Mouse (Mus musculus): Measurements from ENCODE around the gene Zwilch. TPM values are rescaled to one million over a fixed set of nuclear protein-coding genes. Genes with fewer than 3 reads are reported as not detected.

Gene Zwilch
- total and polyA plus RNA-seq, 3 experiments: 49.3 to 74.1 (median 72.8) TPM

DNA sequence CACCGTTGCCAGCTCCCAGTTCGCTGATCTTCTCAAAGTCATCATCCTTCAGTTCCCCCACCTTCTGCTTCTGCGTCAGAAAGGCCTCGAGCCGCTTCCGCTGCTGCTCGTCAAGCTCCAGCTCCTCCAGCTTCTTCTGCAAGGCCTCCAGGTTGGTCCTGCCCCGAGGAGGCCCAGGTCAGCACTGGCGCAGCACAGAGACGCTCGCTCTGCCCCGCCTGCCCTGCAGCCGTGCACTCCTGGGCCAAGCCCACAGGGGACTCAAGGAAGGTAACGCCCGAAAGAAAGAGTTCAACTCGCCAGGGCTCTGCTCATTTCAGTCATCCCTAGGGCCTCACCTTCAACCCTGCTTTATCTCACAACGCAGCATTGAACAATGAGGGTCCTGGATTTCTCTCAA is 41.5 kb upstream of the Zwilch start:
- peaks cover 27 to 77% of the 10 kb centered on the region in 2 experiments for H3K36me3 ChIP-seq (replicated peaks in 1 of 2; ENCODE audit: control insufficient read depth in 1 of 2, insufficient read depth in 1 of 2, low read length in 1 of 2)
- DNase-seq (ENCODE audit: extremely low read depth): no peak
- TF ChIP-seq JUND (conservative IDR thresholded peaks at IDR 0.05; ENCODE audit: low read depth, low read length): no peak
- no peak for TF ChIP-seq CHD2 (IDR thresholded peaks at IDR 0.05; ENCODE audit: low read length)
- no peak for TF ChIP-seq PAX5 (IDR thresholded peaks at IDR 0.05; ENCODE audit: low read length)
- no peak for TF ChIP-seq USF2 (conservative IDR thresholded peaks at IDR 0.05; ENCODE audit: low read depth, low read length)
- no peak for TF ChIP-seq E2F4 (IDR thresholded peaks at IDR 0.05; ENCODE audit: insufficient replicate concordance, low read depth, low read length)
- no peak for TF ChIP-seq ZKSCAN1 (IDR thresholded peaks at IDR 0.05; ENCODE audit: borderline replicate concordance, low read depth, low read length)
- no peak for TF ChIP-seq TCF12 (IDR thresholded peaks at IDR 0.05; ENCODE audit: low read depth, low read length)
- TF ChIP-seq HCFC1 (IDR thresholded peaks at IDR 0.05; ENCODE audit: low read depth, low read length): no peak
- TF ChIP-seq GABPA (IDR thresholded peaks at IDR 0.05; ENCODE audit: insufficient replicate concordance, low read depth, low read length): no peak
- no peak for TF ChIP-seq SMC3 (IDR thresholded peaks at IDR 0.05; ENCODE audit: low read depth, low read length)
- TF ChIP-seq JUN (IDR thresholded peaks at IDR 0.05; ENCODE audit: insufficient read depth, low read depth, low read length): no peak
- TF ChIP-seq TBP (conservative IDR thresholded peaks at IDR 0.05; ENCODE audit: low read depth, low read length): no peak
- no peak for TF ChIP-seq KAT2A (IDR thresholded peaks at IDR 0.05; ENCODE audit: insufficient replicate concordance, low read length)
- H3K4me3 ChIP-seq (replicated peaks in 1 of 3; ENCODE audit: low read depth in 2 of 3, low read length in 2 of 3, poor library complexity in 1 of 3): no peak overlapping the region
- dilution Hi-C loops (cut with MboI; ENCODE audit: extremely low pct_ligation_motif_present, extremely low pct_unique_long_range_greater_than_20kb, low sequenced_read_pairs): no loop called here
- H3K4me2 ChIP-seq (ENCODE audit: insufficient read depth, low read depth, poor library complexity, severe bottlenecking): no peak overlapping the region
- in situ Hi-C loops (cut with MboI; ENCODE audit: low pct_ligation_motif_present, low pct_unique_long_range_greater_than_20kb, low sequenced_read_pairs): no loop called here
- H3K9me3 ChIP-seq (replicated peaks; ENCODE audit: low read length): no peaks in the 10 kb centered on the region
- H3K27ac ChIP-seq (ENCODE audit: insufficient read depth, low read depth): no peak overlapping the region
- H3K79me2 ChIP-seq (replicated peaks; ENCODE audit: control insufficient read depth, extremely low read depth, insufficient read depth, poor library complexity, severe bottlenecking): peaks cover 6% of the 10 kb centered on the region
- no peaks in the 10 kb centered on the region for H3K27me3 ChIP-seq (replicated peaks)
- no peak overlapping the region for H3K9ac ChIP-seq (ENCODE audit: insufficient read depth, low read depth)
- H3K4me1 ChIP-seq (ENCODE audit: control insufficient read depth in 1 of 2, insufficient read depth in 2 of 2): peaks cover 0 to 22% of the 10 kb centered on the region in 2 experiments; a peak in 2 of 4 replicates

DNA sequence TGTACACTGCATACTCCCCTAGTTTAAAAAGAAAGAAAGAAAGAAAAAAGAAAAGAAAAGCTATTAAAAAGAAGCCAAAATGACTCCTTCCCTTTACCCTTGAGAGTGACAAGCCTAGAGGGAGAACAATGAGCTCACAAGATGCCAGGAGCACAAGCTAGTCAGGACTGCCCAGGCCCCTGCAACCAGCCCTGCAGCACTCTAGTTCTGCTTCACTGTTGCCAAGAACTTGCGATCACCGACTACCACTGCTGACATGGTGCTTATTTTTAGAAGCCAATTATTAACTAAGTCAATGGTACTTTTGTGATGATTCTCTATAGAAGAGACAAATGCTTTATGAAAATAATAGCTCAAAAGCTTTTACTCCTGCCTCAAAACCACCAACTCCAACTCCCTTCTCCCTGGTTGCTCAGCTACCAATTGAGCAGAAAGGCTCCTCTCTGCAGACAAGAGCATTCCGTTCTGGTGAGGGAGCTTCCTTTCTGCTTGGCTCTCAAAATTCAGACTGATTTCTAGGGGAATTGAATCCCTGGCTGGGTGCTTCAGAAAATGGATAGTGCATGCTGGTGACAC is 34.7 kb upstream of the Zwilch start:
- dilution Hi-C loops (cut with MboI; ENCODE audit: extremely low pct_ligation_motif_present, extremely low pct_unique_long_range_greater_than_20kb, low sequenced_read_pairs): no loop called here
- DNase-seq (ENCODE audit: extremely low read depth): no peak
- H3K4me3 ChIP-seq (replicated peaks in 1 of 3; ENCODE audit: low read depth in 2 of 3, low read length in 2 of 3, poor library complexity in 1 of 3): no peak overlapping the region

More for the DNA sequence above, 34.7 kb upstream of the Zwilch start:
- in situ Hi-C loops (cut with MboI; ENCODE audit: low pct_ligation_motif_present, low pct_unique_long_range_greater_than_20kb, low sequenced_read_pairs): no loop called here
- no peak overlapping the region for H3K4me2 ChIP-seq (ENCODE audit: insufficient read depth, low read depth, poor library complexity, severe bottlenecking)
- 0 out of 2 replicates have a peak, but pooled peaks cover 1% of the 10 kb centered on the region for H3K79me2 ChIP-seq (replicated peaks; ENCODE audit: control insufficient read depth, extremely low read depth, insufficient read depth, poor library complexity, severe bottlenecking)
- H3K36me3 ChIP-seq (replicated peaks in 1 of 2; ENCODE audit: control insufficient read depth in 1 of 2, insufficient read depth in 1 of 2, low read length in 1 of 2): peaks cover 39 to 89% of the 10 kb centered on the region in 2 experiments
- H3K27me3 ChIP-seq (replicated peaks): no peaks in the 10 kb centered on the region
- no peak overlapping the region for H3K9ac ChIP-seq (ENCODE audit: insufficient read depth, low read depth)
- H3K9me3 ChIP-seq (replicated peaks; ENCODE audit: low read length): no peaks in the 10 kb centered on the region
- no peak for TF ChIP-seq JUN (IDR thresholded peaks at IDR 0.05; ENCODE audit: insufficient read depth, low read depth, low read length)
- no peak for TF ChIP-seq IRF4 (IDR thresholded peaks at IDR 0.05; ENCODE audit: low read depth, low read length)
- TF ChIP-seq SMC3 (IDR thresholded peaks at IDR 0.05; ENCODE audit: low read depth, low read length): no peak
- no peak for TF ChIP-seq HCFC1 (IDR thresholded peaks at IDR 0.05; ENCODE audit: low read depth, low read length)
- TF ChIP-seq NRF1 (IDR thresholded peaks at IDR 0.05; ENCODE audit: low read depth, low read length): no peak
- no peak for TF ChIP-seq BHLHE40 (IDR thresholded peaks at IDR 0.05; ENCODE audit: low read depth, low read length)
- no peak for TF ChIP-seq RAD21 (IDR thresholded peaks at IDR 0.05; ENCODE audit: low read depth, low read length)
- no peak for TF ChIP-seq POLR2A (IDR thresholded peaks at IDR 0.05; ENCODE audit: low read depth, low read length)
- TF ChIP-seq MEF2A (IDR thresholded peaks at IDR 0.05; ENCODE audit: borderline replicate concordance, low read depth, low read length): no peak
- no peaks in the 10 kb centered on the region for H3K4me1 ChIP-seq (ENCODE audit: control insufficient read depth in 1 of 2, insufficient read depth in 2 of 2)
- H3K27ac ChIP-seq (ENCODE audit: insufficient read depth, low read depth): no peak overlapping the region
